Mouse (Mus musculus) MEL (cell line): ENCODE measurements around the gene Sdccag8. TPM values are rescaled to one million over a fixed set of nuclear protein-coding genes. Genes with fewer than 3 reads are reported as not detected.

Experiments
- DNase-seq: peaks from one replicate; pipeline ENCODE4 v3.0.0; 2011; ENCODE audit warnings: low read depth, low spot score
- H3K27ac ChIP-seq: 2 replicates; pipeline ENCODE4 v1.5.1; 2012; ENCODE audit warnings: low read depth, mild to moderate bottlenecking, control low read depth, low read length, moderate library complexity; ENCODE audit not compliant: control insufficient read depth
- H3K27me3 ChIP-seq, 2 experiments: fragments of 150-350 bp in 1 of 2; sonication (generic) in 1 of 2; 2 replicates each; pipeline ENCODE4 v1.6.1; 2012; ENCODE audit warnings: low read length in 2 of 2, mild to moderate bottlenecking in 2 of 2, improper control_type of control experiment in 1 of 2, moderate library complexity in 1 of 2; ENCODE audit not compliant: insufficient read depth in 2 of 2, control insufficient read depth in 1 of 2
- H3K36me3 ChIP-seq, 2 experiments: 2 replicates each; pipeline ENCODE4 v1.6.1; 2012 to 2014; ENCODE audit warnings: low read length in 2 of 2, improper control_type of control experiment in 1 of 2, inconsistent platforms in 1 of 2, mild to moderate bottlenecking in 1 of 2; ENCODE audit not compliant: insufficient read depth in 2 of 2, control insufficient read depth in 1 of 2
- H3K4me1 ChIP-seq, 2 experiments: fragments of 150-350 bp in 1 of 2; sonication (generic) in 1 of 2; 2 replicates each; pipeline ENCODE4 v1.6.1; 2012; ENCODE audit warnings: low read length in 2 of 2, improper control_type of control experiment in 1 of 2, mild to moderate bottlenecking in 1 of 2; ENCODE audit not compliant: insufficient read depth in 2 of 2, control insufficient read depth in 1 of 2
- H3K4me3 ChIP-seq, 2 experiments: fragments of 150-350 bp in 1 of 2; sonication (generic) in 1 of 2; 2 replicates each; pipeline ENCODE4 v1.5.1; 2012; ENCODE audit warnings: low read depth in 2 of 2, low read length in 2 of 2, mild to moderate bottlenecking in 2 of 2, moderate library complexity in 2 of 2, control low read depth in 1 of 2, improper control_type of control experiment in 1 of 2; ENCODE audit not compliant: control insufficient read depth in 1 of 2, insufficient read depth in 1 of 2
- H3K79me2 ChIP-seq: 2 replicates; pipeline ENCODE4 v1.6.1; 2012; ENCODE audit warnings: mild to moderate bottlenecking, low read length, moderate library complexity; ENCODE audit not compliant: control insufficient read depth, poor library complexity, insufficient read depth
- H3K9ac ChIP-seq: 2 replicates; pipeline ENCODE4 v1.6.1; 2012; ENCODE audit warnings: low read depth, mild to moderate bottlenecking, control low read depth, low read length, moderate library complexity; ENCODE audit not compliant: control insufficient read depth, poor library complexity, severe bottlenecking
- H3K9me3 ChIP-seq: fragments of 150-350 bp; sonication (generic); replicated peaks from 2 replicates; pipeline ENCODE4 v1.6.1; 2012; ENCODE audit warnings: mild to moderate bottlenecking, low read length, improper control_type of control experiment, moderate library complexity; ENCODE audit not compliant: insufficient read depth
- BHLHE40 ChIP-seq: IDR thresholded peaks from 2 replicates; pipeline ENCODE4 v1.6.1; 2012; ENCODE audit warnings: low read depth, mild to moderate bottlenecking, inconsistent platforms, low read length, improper control_type of control experiment, borderline replicate concordance
- CHD1 ChIP-seq: IDR thresholded peaks from 2 replicates; pipeline ENCODE4 v1.6.1; 2012; ENCODE audit warnings: low read depth, mild to moderate bottlenecking, inconsistent platforms, low read length, improper control_type of control experiment
- CTCF ChIP-seq, 3 experiments: IDR thresholded peaks in 2 of 3; conservative IDR thresholded peaks in 1 of 3; 2 replicates each; pipeline ENCODE4 v1.5.1; 2011 to 2012; ENCODE audit warnings: low read length in 3 of 3, low read depth in 2 of 3, mild to moderate bottlenecking in 2 of 3, improper control_type of control experiment in 1 of 3, inconsistent platforms in 1 of 3, mixed read lengths in 1 of 3, moderate library complexity in 1 of 3; ENCODE audit not compliant: control insufficient read depth in 1 of 3, insufficient read depth in 1 of 3, poor library complexity in 1 of 3, severe bottlenecking in 1 of 3
- E2F4 ChIP-seq: IDR thresholded peaks from 2 replicates; pipeline ENCODE4 v1.6.1; 2011; ENCODE audit warnings: low read depth, low read length, improper control_type of control experiment, borderline replicate concordance
- EP300 ChIP-seq, 2 experiments: IDR thresholded peaks; 2 replicates each; pipeline ENCODE4 v1.6.1; 2011; ENCODE audit warnings: improper control_type of control experiment in 2 of 2, low read length in 2 of 2, low read depth in 1 of 2, mild to moderate bottlenecking in 1 of 2
- ETS1 ChIP-seq: IDR thresholded peaks from 2 replicates; pipeline ENCODE4 v1.6.1; 2012; ENCODE audit warnings: low read depth, mild to moderate bottlenecking, inconsistent platforms, low read length, improper control_type of control experiment, moderate library complexity
- GATA1 ChIP-seq: IDR thresholded peaks from 2 replicates; pipeline ENCODE4 v1.6.1; 2011; ENCODE audit warnings: low read depth, low read length, improper control_type of control experiment
- HCFC1 ChIP-seq: IDR thresholded peaks from 2 replicates; pipeline ENCODE4 v1.6.1; 2012; ENCODE audit warnings: low read depth, mild to moderate bottlenecking, inconsistent platforms, low read length, improper control_type of control experiment, moderate library complexity
- JUND ChIP-seq: IDR thresholded peaks from 2 replicates; pipeline ENCODE4 v1.6.1; 2011; ENCODE audit warnings: low read depth, mild to moderate bottlenecking, improper control_type of control experiment, low read length
- MAFK ChIP-seq: IDR thresholded peaks from 2 replicates; pipeline ENCODE4 v1.6.1; 2011; ENCODE audit warnings: low read depth, mild to moderate bottlenecking, low read length, improper control_type of control experiment, borderline replicate concordance
- MAX ChIP-seq: IDR thresholded peaks from 2 replicates; pipeline ENCODE4 v1.6.1; 2011; ENCODE audit warnings: low read length, improper control_type of control experiment
- MYB ChIP-seq: IDR thresholded peaks from 2 replicates; pipeline ENCODE4 v1.6.1; 2011; ENCODE audit warnings: mild to moderate bottlenecking, low read depth, low read length, improper control_type of control experiment
- MYC ChIP-seq: IDR thresholded peaks from 2 replicates; pipeline ENCODE4 v1.6.1; 2011; ENCODE audit warnings: low read depth, mild to moderate bottlenecking, low read length, improper control_type of control experiment, moderate library complexity
- NELFE ChIP-seq: IDR thresholded peaks from 2 replicates; pipeline ENCODE4 v1.6.1; 2011; ENCODE audit warnings: low read depth, low read length, improper control_type of control experiment
- NRF1 ChIP-seq: IDR thresholded peaks from 2 replicates; pipeline ENCODE4 v1.6.1; 2014; ENCODE audit warnings: low read depth, mild to moderate bottlenecking, inconsistent platforms, low read length, improper control_type of control experiment, moderate library complexity; ENCODE audit not compliant: poor library complexity, insufficient read depth, severe bottlenecking
- POLR2AphosphoS2 ChIP-seq: IDR thresholded peaks from 2 replicates; pipeline ENCODE4 v1.6.1; 2011; ENCODE audit warnings: low read length, improper control_type of control experiment
- SIN3A ChIP-seq: IDR thresholded peaks from 2 replicates; pipeline ENCODE4 v1.6.1; 2012; ENCODE audit warnings: low read length, improper control_type of control experiment, inconsistent platforms
- SMC3 ChIP-seq: IDR thresholded peaks from 2 replicates; pipeline ENCODE4 v1.6.1; 2011; ENCODE audit warnings: low read depth, low read length, improper control_type of control experiment
- TAL1 ChIP-seq: IDR thresholded peaks from 2 replicates; pipeline ENCODE4 v1.6.1; 2012; ENCODE audit warnings: mild to moderate bottlenecking, inconsistent platforms, low read length, moderate library complexity, mixed read lengths
- TBP ChIP-seq: IDR thresholded peaks from 2 replicates; pipeline ENCODE4 v1.8.0; 2011; ENCODE audit warnings: low read depth, low read length, improper control_type of control experiment
- TCF12 ChIP-seq: IDR thresholded peaks from 2 replicates; pipeline ENCODE4 v1.6.1; 2014; ENCODE audit warnings: low read depth, mild to moderate bottlenecking, inconsistent platforms, low read length, improper control_type of control experiment, moderate library complexity
- UBTF ChIP-seq: IDR thresholded peaks from 2 replicates; pipeline ENCODE4 v1.6.1; 2012; ENCODE audit warnings: low read depth, mild to moderate bottlenecking, inconsistent platforms, low read length, improper control_type of control experiment, moderate library complexity, borderline replicate concordance; ENCODE audit not compliant: insufficient read depth
- USF1 ChIP-seq: IDR thresholded peaks from 2 replicates; pipeline ENCODE4 v1.6.1; 2014; ENCODE audit warnings: low read depth, mild to moderate bottlenecking, inconsistent platforms, low read length, improper control_type of control experiment, moderate library complexity
- ZNF384 ChIP-seq: IDR thresholded peaks from 2 replicates; pipeline ENCODE4 v1.6.1; 2012; ENCODE audit warnings: low read depth, mild to moderate bottlenecking, inconsistent platforms, low read length, improper control_type of control experiment
- polyA plus RNA-seq, 2 experiments: library from polyadenylated mRNA; stranded (reverse) in 1 of 2; unstranded in 1 of 2; fragments of >175 nt in 1 of 2; fragments of >200 nt in 1 of 2; gene quantifications; 2 replicates each; pipeline versions ENCODE4 v1.2.1 to v1.2.4; 2012; ENCODE audit warnings: low replicate concordance in 2 of 2, low read depth in 1 of 2; ENCODE audit not compliant: insufficient read length in 2 of 2, insufficient read depth in 1 of 2, missing spikeins in 1 of 2
- total RNA-seq: library from RNA; depleted of rRNA; stranded (reverse); fragments of 300-350 nt; gene quantifications from 2 replicates; pipeline ENCODE4 v1.2.3, GENCODE M21; 2012

Gene Sdccag8
- total and polyA plus RNA-seq, 3 experiments = 4.6 to 7.8 TPM; not detected in 1

DNA sequence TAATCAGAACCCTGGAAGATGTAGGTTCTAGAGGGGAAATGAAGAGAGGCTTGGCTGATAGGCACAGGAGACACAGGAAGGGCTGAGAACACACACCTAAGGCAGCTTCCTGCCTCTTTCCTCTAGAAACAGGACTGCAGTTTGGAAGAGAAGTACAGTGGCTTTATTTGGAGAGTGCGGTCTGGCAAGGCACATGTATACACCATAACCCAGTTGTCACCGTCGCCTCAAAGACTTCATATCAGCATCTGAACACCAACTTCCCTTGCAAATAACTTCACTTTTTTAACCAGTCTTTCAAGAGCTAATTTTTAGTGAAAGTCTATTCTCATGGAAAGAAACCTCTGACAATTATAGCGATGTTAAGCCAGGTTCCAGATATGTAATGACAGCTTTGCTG lies 177.0 kb downstream of the Sdccag8 start:
- peaks cover 10 to 22% of the 10 kb centered on the region in 2 experiments for H3K4me1 ChIP-seq
- DNase-seq = peak; percentile 67
- no peak for TF ChIP-seq TCF12
- no peak for TF ChIP-seq CTCF (IDR thresholded peaks at IDR 0.05 in 2 of 3, conservative IDR thresholded peaks at IDR 0.05 in 1 of 3; ENCODE audit: control insufficient read depth in 1 of 3, insufficient read depth in 1 of 3, low read depth in 2 of 3, low read length in 3 of 3, poor library complexity in 1 of 3, severe bottlenecking in 1 of 3)
- TF ChIP-seq NELFE = no peak
- TF ChIP-seq USF1 = no peak
- no peak for TF ChIP-seq SMC3
- no peak for TF ChIP-seq JUND
- 0 out of 2 replicates have a peak, but pooled peaks have one; percentile 17 for TF ChIP-seq ETS1
- no peak for TF ChIP-seq ZNF384
- no peak for TF ChIP-seq CHD1
- 0 out of 2 replicates have a peak, but pooled peaks have one; percentile 37 for TF ChIP-seq MYC
- TF ChIP-seq BHLHE40 = no peak
- no peak for TF ChIP-seq MAFK
- 0 out of 2 replicates have a peak, but pooled peaks have one; percentile 13 for TF ChIP-seq GATA1
- no peak for TF ChIP-seq TAL1
- TF ChIP-seq EP300 (IDR thresholded peaks at IDR 0.05; ENCODE audit: low read depth in 1 of 2, low read length in 2 of 2) = peak; percentile 11 to 43; a peak in 2 of 4 replicates
- no peak for TF ChIP-seq MYB
- TF ChIP-seq TBP = no peak
- no peak for TF ChIP-seq UBTF
- no peak for TF ChIP-seq E2F4
- no peak for TF ChIP-seq HCFC1
- no peak for TF ChIP-seq POLR2AphosphoS2
- no peak for TF ChIP-seq NRF1
- TF ChIP-seq SIN3A = no peak
- TF ChIP-seq MAX = 0 out of 2 replicates have a peak, but pooled peaks have one; percentile 25
- TF ChIP-seq, all 39 proteins: peak for 5
- Histone ChIP-seq H3K36me3 (peaks cover 0 to 17% of the 10 kb centered on the region in 2 experiments; a peak in 2 of 4 replicates), H3K79me2 (no peaks in the 10 kb centered on the region), H3K27me3 (no peaks in the 10 kb centered on the region), H3K4me3 (no peak overlapping the region), H3K9ac (no peak overlapping the region), H3K27ac (peak overlapping the region; percentile 26; the same call in 1 of the 2 replicates), H3K9me3 (no peaks in the 10 kb centered on the region)
